Mouse (Mus musculus) G1E (cell line): Measurements from ENCODE around the gene Krtap5-2.
"Not testable (repeated sequence)": the region's sequence is repeated elsewhere in the genome, so short reads cannot be mapped to it uniquely, and the experiment has no call there.

Source experiments
- CTCF ChIP-seq: IDR thresholded peaks from 2 replicates; pipeline ENCODE4 v1.5.1; 2012; ENCODE audit warnings: low read depth, low read length, inconsistent platforms, mixed read lengths
- GATA1 ChIP-seq: IDR thresholded peaks from 2 replicates; pipeline ENCODE4 v1.6.1; 2012; ENCODE audit warnings: borderline replicate concordance, low read length, inconsistent platforms, mixed read lengths

- not testable (repeated sequence) for TF ChIP-seq CTCF, GATA1
Observed at GRCm38 (mm10) chr7:142212136-142212535, 36.3 kb upstream of the Krtap5-2 start.
